Mouse (Mus musculus) CD4-positive naive resting alpha-beta T cell, adult 57 days (primary cell): ENCODE measurements around the gene Qrich2. TPM values are rescaled to one million over a fixed set of nuclear protein-coding genes. Genes with fewer than 3 reads are reported as not detected.

Experiments used
- total RNA-seq: library from RNA; stranded (reverse); gene quantifications from one replicate; pipeline ENCODE4 v1.2.4, GENCODE M21; 2023

Gene Qrich2
- total RNA-seq = 0.21 TPM

DNA sequence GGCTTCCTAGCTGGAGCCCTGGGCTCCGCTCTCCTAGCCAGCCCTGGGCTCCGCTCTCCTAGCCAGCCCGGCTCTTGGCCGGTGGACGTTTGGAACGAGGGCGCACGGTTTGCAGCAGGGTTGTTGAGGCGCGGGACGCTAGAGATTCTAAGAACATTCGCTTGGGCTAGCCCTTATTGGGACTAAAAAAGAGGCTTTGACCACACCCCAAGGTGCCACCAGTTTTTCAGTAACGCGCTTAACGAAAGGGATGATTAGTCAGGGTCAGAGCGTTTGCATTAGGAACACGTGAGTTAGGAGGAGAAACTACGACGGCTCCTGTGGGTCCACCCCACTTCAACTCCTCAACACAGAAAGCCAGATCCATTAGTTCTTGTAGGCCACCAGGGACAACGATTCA lies at the start of gene Qrich2:
Gene Qrich2 (minus strand): TSS at position 101 of the 400 bp plus-strand sequence.

GRCm38 (mm10) chr11:116493795-116494252 lies 27.8 kb upstream of the Qrich2 start, which contains the start of gene Prpsap1:
Gene Prpsap1 (minus strand): TSS chr11:116494202.

GRCm38 (mm10) chr11:116433356-116434286 lies 32.4 kb downstream of the Qrich2 start, which contains the start of gene Ubald2:
Gene Ubald2 (plus strand): TSS chr11:116434094.

DNA sequence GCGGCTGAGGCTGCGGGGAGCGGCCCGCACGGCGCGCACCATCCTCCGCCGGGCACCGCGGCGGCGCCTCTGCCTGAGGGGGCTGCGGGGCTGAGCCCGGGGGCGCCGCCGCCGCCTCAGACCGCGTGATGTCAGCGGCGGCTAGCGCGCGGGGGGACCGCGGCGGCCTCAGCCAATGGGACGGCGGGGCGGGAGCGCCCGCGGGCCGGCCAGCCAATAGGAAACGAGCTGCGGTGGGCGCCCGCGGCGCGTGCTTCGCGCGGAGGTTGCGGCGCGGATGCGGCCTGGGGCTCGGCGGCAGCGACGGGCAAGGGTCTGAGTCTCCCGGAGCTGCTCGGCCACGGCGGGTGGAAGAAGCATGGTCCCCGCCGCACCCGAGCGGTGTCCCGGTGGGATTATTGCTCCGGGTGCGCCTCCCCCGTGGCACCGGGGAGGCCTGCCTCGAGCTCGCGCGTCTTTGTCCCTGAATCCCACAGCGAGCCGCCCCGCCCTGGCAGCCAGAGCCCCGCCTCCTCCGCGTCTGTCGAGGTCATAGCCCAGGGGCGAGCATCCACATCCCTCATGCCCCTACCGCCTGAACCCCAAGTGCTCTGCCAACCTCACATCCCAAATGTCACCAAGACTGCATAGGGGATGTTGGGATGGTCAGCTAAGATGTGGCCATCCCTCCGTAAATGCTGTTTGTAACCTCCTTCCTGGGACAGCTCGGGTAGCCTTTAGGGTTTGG lies 53.0 kb downstream of the Qrich2 start, which contains the start of gene Rnf157:
Gene Rnf157 (minus strand): TSS at position 129 of the 727 bp plus-strand sequence.

Other genes with a start within 250 kb of the Qrich2 start
- 0.44 TPM for gene Evpl, start 228.2 kb downstream of the Qrich2 start, total RNA-seq
- 67.5 TPM for gene Srp68, start 192.0 kb downstream of the Qrich2 start, total RNA-seq
- not detected for gene Galr2, start 185.3 kb downstream of the Qrich2 start, total RNA-seq
- 60.6 TPM for gene Exoc7, start 159.0 kb downstream of the Qrich2 start, total RNA-seq
- gene Foxj1, start 130.8 kb downstream of the Qrich2 start, total RNA-seq = not detected
- 8.8 TPM for gene Rnf157, start 53.2 kb downstream of the Qrich2 start, total RNA-seq
- gene Ubald2, start 32.1 kb downstream of the Qrich2 start, total RNA-seq = 107 TPM
- 78.4 TPM for gene Prpsap1, start 28.0 kb upstream of the Qrich2 start, total RNA-seq
- gene Sphk1, start 64.7 kb upstream of the Qrich2 start, total RNA-seq = 0.18 TPM
- 24.5 TPM for gene Ube2o, start 115.2 kb upstream of the Qrich2 start, total RNA-seq
- not detected for gene Aanat, start 120.2 kb upstream of the Qrich2 start, total RNA-seq
- 19.1 TPM for gene Rhbdf2, start 160.8 kb upstream of the Qrich2 start, total RNA-seq
- not detected for gene Prcd, start 187.3 kb upstream of the Qrich2 start, total RNA-seq
- not detected for gene Cygb, start 188.1 kb upstream of the Qrich2 start, total RNA-seq